Mouse (Mus musculus): ENCODE measurements at regions not wholly inside any gene's neighbourhood (a gene's known extent, or its start where the extent isn't known, plus 50 kb on each side); places are given as distances from the start of the nearest gene placed in this dataset.

GRCm38 (mm10) chr2:34111286-34111685, 223.5 kb upstream of the Mvb12b start:
- DNase-seq (ENCODE audit: low spot score in 2 of 2) = no peak

- no peak for DNase-seq (ENCODE audit: low spot score in 2 of 2)
Measured at GRCm38 (mm10) chr2:34110582-34110981, 222.8 kb upstream of the Mvb12b start.

- DNase-seq (ENCODE audit: low spot score in 2 of 2) = no peak
Measured at GRCm38 (mm10) chr2:34107566-34108303, 220.0 kb upstream of the Mvb12b start.

GRCm38 (mm10) chr2:34106837-34107565, 219.3 kb upstream of the Mvb12b start:
- no peak for DNase-seq (ENCODE audit: low spot score in 2 of 2)

GRCm38 (mm10) chr2:34106245-34106644, 218.5 kb upstream of the Mvb12b start:
- no peak for DNase-seq (ENCODE audit: low spot score in 2 of 2)

GRCm38 (mm10) chr2:34105271-34106051, 217.7 kb upstream of the Mvb12b start:
- no peak for DNase-seq (ENCODE audit: low spot score in 2 of 2)

- no peak for DNase-seq (ENCODE audit: low spot score in 2 of 2)
Measured at GRCm38 (mm10) chr2:34098004-34098547, 210.3 kb upstream of the Mvb12b start.

GRCm38 (mm10) chr2:34096561-34096960, 208.8 kb upstream of the Mvb12b start:
- no peak for DNase-seq (ENCODE audit: low spot score in 2 of 2)

GRCm38 (mm10) chr2:34088832-34089231, 201.1 kb upstream of the Mvb12b start:
- DNase-seq (ENCODE audit: low spot score in 2 of 2) = no peak

GRCm38 (mm10) chr2:34086130-34086529, 198.4 kb upstream of the Mvb12b start:
- DNase-seq (ENCODE audit: low spot score in 2 of 2) = no peak

- DNase-seq (ENCODE audit: low spot score in 2 of 2) = no peak
Measured at GRCm38 (mm10) chr2:34084513-34084912, 196.8 kb upstream of the Mvb12b start.

- DNase-seq (ENCODE audit: low spot score in 2 of 2) = no peak
Measured at GRCm38 (mm10) chr2:34082486-34082885, 194.7 kb upstream of the Mvb12b start.

GRCm38 (mm10) chr2:34080176-34080575, 192.4 kb upstream of the Mvb12b start:
- no peak for DNase-seq (ENCODE audit: low spot score in 2 of 2)

GRCm38 (mm10) chr2:34079282-34079681, 191.5 kb upstream of the Mvb12b start:
- DNase-seq (ENCODE audit: low spot score in 2 of 2) = no peak

GRCm38 (mm10) chr2:34078875-34079262, 191.1 kb upstream of the Mvb12b start:
- no peak for DNase-seq (ENCODE audit: low spot score in 2 of 2)

- no peak for DNase-seq (ENCODE audit: low spot score in 2 of 2)
Measured at GRCm38 (mm10) chr2:34078248-34078874, 190.6 kb upstream of the Mvb12b start.

GRCm38 (mm10) chr2:34076346-34076745, 188.6 kb upstream of the Mvb12b start:
- no peak for DNase-seq (ENCODE audit: low spot score in 2 of 2)

- no peak for DNase-seq (ENCODE audit: low spot score in 2 of 2)
Measured at GRCm38 (mm10) chr2:34074066-34074465, 186.3 kb upstream of the Mvb12b start.

GRCm38 (mm10) chr2:34065592-34065991, 177.8 kb upstream of the Mvb12b start:
- no peak for DNase-seq (ENCODE audit: low spot score in 2 of 2)

GRCm38 (mm10) chr2:34065090-34065489, 177.3 kb upstream of the Mvb12b start:
- peak in 1 of 2 experiments; percentile 53 for DNase-seq (ENCODE audit: low spot score in 2 of 2)

GRCm38 (mm10) chr2:34056552-34056951, 168.8 kb upstream of the Mvb12b start:
- DNase-seq (ENCODE audit: low spot score in 2 of 2) = no peak

- DNase-seq (ENCODE audit: low spot score in 2 of 2) = no peak
Measured at GRCm38 (mm10) chr2:34043064-34043463, 155.3 kb upstream of the Mvb12b start.

Measured in spleen, postnatal 10 days (tissue).